Mouse (Mus musculus): ENCODE data around the gene Slc9b1.

The Slc9b1 gene

DNA sequence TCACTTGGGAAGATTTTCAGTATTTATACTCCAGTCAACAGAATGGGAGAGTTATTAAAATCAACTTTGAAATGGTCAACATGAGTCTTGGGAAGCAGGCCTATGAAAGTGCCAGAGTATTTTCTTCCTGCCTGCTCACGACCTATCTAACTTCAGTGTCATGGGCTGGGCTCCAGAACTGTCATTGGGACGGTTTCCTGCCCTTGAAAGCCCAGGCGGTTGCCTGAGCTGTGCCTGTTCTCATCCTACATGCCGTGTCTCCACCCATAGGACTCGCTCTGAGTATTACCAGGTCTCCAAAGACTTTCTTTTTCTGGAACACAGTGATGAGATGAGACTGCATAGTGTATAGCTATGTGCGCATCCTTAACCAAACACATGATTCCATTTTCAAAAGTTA, 45.4 kb downstream of the Slc9b1 start:
- no peak for DNase-seq (ENCODE audit: low spot score)

DNA sequence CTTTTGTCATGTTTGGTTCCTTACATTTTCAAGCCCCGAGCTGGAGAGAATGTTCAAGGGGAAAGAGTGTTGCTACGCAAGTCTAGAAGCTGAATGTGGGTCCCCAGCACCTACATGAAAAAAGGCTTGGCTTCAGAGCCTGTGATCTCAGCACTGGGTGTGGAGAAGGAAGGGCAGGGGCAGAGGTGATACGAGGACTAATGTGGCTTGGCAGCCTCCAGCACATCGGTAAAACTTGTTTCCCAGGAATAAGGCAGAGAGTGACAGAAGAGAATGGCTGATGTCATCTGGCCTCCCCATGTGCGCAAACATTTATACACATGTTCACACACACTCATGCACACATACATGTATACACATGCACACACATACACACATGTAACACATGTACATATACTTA, 47.3 kb downstream of the Slc9b1 start:
- DNase-seq (ENCODE audit: low spot score): no peak

DNA sequence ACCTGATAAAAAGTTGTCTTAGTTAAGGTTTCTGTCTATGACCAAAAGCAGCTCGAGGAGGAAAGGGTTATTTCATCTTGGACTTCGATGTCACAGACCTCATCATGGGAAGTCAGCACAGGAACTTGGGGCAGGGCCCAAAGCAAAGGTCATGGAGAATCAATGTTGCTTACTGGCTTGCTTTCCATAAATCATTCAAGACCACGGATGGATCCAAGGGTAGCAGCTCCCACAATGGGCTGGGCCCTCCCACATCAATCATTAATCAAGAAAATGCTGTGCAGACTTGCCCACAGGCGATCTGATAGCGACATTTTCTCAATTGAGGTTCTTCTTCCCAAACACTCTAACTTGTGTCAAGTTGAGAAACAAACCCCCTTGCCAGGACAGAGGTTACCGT, 48.3 kb downstream of the Slc9b1 start:
- no peak for DNase-seq (ENCODE audit: low spot score)

DNA sequence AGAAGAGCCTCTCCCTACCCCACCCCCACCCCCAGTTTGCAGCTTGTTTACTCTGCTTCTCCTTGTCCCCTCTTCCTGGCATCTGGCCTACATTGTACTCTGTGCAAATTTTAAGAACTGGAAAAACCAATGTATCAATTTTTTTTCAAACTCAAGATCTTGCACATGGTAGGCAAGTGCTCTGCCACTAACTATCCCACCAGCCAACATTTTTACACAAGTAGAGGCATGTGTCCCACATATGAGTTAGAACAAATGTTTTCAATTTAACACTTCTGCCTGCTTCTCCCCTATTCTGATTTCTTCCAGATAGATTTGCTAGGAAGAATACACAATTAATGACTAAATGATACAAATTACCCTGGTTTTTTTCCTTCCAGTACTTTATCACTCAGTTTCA, 49.3 kb downstream of the Slc9b1 start:
- no peak for DNase-seq (ENCODE audit: low spot score)

DNA sequence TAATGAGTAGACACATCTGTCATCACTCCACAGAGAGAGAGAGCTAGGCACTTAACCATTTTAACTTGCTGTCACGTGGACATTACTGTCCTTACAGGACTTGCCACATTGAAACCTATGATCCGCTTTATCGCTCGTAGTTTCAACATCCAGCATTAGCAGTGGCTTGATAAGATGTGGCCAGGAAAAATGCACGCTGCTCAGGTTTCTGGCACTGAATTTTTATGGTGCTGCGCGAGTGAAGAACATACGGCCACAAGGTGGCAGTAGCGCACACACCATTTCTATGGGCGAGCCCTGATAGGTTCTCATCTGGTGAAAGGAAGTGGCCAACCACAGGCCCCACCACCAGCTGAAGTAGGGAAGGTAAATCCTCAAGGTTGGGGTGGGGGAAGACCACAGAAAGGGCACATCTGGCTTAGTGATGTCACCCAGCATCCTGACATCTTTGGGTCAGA, 54.4 kb downstream of the Slc9b1 start:
- DNase-seq (ENCODE audit: low spot score): peak; percentile 57

DNA sequence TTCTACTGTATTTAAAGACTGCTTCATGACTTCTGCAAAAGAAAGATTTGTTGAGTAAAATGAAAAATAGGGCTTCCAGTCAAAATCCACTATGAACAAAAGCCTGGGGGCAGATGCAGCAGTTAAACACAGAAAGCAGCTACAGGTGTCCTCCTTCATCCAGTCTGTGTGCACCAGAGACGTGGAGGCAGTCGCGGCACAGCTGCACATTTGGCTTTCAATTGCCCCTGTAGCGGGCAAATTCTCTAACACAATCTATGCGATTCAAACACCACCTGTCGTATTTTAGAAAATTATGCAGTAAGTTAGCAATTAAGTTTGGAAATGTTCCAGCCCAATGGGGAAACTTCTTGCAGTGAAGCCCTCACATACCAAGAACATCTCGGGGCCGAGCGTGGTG, 55.4 kb downstream of the Slc9b1 start:
- DNase-seq (ENCODE audit: low spot score): no peak

DNA sequence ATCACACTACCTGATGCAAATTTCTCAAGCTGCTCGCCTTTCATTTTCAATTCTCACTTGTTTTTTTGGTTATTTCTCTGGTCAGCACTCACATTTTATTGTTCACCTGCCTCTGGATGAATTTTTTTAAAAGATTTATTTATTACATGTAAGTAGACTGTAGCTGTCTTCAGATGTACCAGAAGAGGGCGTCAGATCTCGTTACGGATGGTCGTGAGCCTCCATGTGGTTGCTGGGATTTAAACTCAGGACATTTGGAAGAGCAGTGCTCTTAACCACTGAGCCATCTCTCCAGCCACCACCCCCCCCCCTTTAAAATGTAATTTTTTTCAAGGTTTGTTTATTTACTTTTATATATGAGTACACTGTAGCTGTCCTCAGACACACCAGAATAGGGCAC, 56.0 kb downstream of the Slc9b1 start:
- no peak for DNase-seq (ENCODE audit: low spot score)

DNA sequence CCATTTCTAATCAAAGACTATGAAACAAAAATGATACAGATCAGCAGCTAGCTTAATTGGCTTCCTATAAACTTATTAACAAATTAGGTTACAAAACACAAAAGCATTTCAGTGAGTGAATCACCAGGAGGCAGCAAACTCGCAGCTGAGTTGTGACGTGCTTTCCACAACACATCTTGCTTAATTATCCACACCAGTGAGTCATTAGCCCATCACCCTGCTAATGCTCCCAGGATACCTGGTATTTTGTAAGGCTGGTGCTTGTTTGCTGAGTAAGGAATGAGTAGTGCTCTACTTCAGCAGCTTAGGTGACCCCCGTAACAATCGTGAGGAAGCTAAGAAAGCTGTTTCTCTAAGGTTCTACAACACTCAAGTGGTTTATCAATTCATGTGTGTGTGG, 56.8 kb downstream of the Slc9b1 start:
- DNase-seq (ENCODE audit: low spot score): no peak

DNA sequence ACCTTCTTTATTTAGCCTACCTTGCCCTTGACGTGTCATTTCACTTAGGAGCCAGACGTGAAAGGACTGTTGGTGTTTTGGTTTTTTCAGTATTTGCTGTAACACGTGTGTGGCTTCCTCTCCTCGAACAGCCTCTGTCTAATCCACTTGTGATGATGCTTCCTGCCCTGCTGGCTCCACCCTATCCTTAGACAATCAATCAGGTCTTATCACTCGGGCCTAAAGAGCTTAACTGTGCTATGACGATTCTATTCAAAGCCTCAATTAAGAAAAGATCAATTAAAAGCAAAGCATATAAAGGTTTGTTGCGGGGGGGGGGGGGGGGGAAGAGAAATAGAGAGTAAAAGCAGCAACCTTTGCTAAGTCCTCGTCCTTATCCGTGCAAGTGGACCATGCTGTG, 59.5 kb downstream of the Slc9b1 start:
- no peak for DNase-seq (ENCODE audit: low spot score)

DNA sequence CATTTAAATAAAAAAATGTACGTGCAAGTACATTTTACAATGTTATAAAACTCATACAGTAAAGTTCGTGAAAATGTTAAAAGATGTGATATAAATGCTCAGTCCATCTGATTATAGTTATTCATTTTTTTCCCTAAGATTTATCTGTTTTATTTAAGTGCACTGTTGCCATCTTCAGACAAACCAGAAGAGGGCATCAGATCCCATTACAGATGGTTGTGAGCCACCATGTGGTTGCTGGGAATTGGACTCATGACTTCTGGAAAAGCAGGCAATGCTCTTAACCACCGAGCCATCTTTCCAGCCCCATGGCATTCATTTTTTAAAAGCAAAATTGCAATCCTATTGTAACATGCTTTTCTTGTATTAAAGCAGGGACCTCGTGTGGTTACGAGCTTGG, 61.4 kb downstream of the Slc9b1 start:
- DNase-seq (ENCODE audit: low spot score): no peak

DNA sequence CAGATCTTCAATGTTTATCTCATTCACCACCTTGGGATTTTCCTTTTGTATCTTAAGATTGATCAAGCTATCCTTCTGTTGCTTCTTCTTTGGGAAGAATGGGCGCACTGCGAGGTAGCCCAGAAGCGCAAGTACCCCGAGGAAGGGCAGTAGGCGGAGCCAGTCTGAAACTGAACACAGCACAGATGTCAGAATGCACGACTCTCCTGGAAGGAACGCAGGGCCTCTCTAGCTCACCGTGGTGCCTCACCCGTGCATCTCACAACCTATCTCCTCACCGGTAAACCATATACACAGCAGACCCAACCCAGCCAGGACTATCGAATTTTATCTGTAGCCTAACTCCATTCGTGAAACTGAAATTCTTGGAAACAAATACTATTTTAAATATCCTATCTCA, 63.2 kb downstream of the Slc9b1 start:
- DNase-seq (ENCODE audit: low spot score): no peak

DNA sequence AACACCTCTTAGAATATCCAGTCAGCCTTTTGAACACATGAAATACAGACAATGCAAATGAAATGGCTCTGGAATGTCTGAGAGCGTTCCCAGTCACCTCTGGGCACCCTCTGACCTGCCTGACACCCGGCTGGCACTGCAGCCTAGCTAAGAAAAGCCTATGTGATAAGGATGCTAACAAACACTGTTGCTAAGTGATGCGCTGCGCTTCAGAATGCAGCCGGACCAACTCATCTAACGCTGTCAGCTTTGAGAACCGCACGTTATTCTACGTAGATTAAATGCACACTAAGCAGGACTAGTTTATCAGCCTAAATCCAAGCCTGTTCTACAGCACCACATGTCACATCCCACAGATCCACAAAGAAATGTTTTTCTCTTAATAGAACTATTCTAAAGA, 64.0 kb downstream of the Slc9b1 start:
- DNase-seq (ENCODE audit: low spot score): no peak

DNA sequence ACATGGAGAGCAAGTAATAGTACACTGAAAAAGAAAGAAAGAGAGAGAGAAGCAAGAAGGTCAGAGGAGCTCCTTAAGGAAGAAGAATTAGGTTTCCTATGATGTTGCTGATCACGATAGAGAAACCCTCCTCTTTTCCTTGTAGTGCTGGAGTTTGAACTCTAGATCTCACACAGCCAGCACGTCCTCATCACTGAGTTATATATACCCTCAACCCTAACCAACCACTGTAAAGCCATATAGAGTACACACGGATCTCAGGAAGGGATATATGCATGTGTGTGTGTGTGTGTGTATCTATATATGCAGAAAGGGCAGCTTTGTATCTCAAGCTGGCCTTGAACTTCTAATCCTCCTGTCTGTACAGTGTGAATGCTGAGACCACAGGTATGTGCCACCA, 69.4 kb downstream of the Slc9b1 start:
- DNase-seq (ENCODE audit: low spot score): no peak

DNA sequence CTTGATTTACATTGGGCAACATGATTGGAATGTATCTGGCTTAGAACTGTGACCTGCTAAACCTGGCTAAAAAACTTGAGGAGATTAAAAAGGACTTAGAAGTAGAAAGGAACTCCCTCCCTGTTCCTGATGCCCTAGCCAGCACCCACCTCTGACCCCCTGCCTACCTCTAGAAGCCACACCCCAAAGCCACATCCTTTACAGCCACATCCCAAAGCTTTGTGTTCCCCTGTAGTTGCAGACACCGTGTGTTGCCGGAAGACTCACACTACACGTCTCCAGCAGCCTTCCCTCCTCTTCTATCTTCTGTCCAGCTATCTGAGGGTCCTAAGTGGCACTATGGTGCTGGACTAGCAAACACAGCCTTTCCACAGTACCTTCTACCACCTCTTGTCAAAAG, 70.0 kb downstream of the Slc9b1 start:
- DNase-seq (ENCODE audit: low spot score): no peak

DNA sequence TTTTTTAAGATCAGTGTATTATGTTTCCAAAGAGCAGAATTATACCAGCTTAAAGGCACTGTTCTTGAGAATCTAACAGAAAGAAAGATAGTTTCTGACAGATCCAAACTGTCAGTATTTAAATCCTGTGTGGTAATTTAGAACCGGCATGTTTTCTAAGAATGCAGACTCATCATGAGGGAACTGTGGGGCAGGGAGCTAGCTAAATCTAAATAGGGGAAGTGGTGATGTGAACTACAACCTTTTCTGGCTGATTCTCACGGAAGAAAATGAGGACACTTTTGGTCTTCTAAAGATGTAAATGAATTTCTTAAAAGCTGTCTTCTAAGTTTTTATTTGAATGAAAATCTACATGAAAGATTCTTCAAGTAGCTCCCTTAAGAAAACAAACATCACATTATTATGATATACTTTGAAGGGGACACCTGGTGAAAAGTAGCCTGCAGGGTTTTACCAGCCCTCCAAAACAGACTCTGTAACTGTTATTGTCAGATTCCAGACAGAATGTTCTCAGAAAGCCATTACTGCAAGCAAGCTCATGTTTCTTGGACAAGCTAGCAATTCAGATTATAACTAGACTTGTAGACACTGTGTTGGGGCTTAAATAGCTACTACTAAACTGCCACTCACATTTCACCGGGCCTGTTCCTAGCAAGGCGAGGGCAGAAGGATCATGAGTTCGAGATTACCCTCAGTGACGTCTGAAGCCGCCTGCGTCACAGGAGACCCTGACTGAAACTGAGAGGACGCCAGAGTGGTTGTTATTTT, 72.9 kb downstream of the Slc9b1 start:
- no peak for DNase-seq (ENCODE audit: low spot score)

DNA sequence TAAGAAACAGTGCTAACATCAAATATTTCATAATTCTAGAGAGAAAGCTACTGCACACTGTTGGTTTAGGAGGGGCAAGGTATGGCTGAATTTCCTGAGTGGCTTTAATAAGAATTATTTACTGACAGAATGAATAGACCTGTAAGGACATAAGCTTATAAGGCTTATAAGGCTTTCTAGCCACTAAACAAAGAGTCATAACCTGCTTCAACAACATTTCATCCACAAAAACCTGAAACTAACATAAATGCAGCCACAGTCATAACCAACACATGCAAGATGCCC, 73.4 kb downstream of the Slc9b1 start:
- no peak for DNase-seq (ENCODE audit: low spot score)

DNA sequence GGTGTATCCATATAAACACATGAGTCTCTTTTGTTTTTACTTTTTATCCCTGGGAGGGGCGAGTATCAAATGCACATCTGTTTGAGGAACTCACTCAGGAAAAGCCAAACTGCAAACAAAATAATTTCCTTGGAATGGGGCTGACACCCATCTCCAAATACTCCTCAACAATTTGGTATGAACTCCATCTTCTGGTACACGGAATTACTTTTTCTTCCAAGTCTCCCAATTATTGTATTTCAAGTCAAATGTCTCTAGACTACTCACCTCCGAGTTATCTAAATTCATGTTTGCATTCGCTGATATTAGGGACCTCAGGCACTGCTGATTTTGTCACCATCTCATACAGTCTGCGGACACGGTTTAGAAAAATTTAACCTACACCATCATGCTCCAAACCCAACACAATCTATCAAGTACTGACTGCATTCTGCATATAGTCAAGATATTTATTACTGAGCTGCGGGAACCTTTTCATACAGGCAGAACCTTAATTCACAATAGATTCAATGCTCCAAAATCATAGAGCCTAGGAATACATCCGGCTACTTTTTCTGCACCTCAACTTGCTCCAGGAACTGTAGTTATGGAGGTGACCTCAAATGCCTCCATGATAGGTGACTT, 74.5 kb downstream of the Slc9b1 start:
- DNase-seq (ENCODE audit: low spot score): no peak

DNA sequence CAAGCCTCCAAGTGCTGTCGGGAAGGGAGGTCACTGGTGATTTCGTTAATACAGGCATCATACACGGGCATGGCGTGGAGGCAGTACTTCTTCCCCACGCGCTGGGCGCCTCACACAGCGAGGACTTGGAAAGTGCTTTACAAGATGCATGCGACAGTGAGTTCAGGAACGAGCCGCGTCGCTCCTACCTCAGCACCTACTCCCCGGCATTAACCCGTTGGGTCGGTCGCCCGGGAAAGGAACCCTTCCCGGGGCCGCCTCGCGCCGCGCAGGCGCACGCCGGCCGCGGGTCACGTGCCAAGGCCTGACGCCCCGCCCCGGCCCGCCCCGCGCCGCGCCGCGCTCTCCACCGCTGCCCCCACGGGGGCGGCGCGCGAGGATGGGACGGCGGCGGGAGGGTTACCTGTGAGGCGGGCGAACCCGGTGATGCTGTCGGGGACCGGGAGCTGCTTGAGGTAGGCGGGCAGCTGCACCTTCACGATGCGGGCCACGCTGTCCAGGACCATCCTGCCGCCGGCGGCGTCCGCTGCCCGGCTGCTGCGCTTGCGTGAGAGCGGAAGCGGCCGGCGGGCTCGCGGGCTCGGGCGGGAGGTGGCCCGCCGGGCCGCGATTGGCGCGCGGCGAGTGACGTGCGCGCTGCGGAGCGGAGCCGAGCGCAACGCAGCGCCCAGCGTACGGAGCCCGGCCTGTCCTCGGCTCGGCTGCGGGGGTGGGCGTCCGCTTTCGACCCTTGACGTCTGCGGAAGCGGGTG, 75.2 kb downstream of the Slc9b1 start:
- DNase-seq (ENCODE audit: low spot score): peak; percentile 68

DNA sequence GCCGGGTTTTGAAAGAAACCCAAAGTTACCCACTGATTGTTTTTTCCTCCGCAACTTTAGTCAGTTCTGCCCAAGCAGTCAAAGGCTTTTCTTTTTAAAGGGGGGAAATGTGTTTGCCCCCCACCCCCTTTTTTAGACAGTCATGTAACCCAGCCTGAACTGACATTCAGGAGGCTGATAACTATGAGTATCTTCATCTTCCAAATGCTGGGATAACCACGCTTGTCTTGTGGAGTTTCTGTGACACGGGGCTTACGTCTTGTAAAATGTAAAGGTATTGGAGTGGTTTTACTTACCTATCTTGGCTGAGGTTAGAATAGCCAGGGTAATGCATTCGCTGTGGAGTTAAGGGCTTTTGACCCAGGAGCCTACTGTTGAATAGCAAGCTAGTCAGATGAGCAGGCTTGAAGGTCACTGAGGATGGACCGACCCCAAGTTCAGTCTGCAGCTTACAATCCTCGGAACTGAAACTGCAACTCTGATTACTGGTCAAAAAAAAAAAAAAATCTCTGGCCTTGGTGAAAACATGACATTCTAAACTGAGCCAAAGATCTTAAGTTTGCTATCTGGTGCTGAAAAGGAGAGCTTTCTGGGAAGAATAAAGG, 75.9 kb downstream of the Slc9b1 start, which contains the start of gene Cisd2:
TSS of gene Cisd2 (minus strand) at position 318 of the 605 bp plus-strand sequence.
- DNase-seq (ENCODE audit: low spot score): no peak

DNA sequence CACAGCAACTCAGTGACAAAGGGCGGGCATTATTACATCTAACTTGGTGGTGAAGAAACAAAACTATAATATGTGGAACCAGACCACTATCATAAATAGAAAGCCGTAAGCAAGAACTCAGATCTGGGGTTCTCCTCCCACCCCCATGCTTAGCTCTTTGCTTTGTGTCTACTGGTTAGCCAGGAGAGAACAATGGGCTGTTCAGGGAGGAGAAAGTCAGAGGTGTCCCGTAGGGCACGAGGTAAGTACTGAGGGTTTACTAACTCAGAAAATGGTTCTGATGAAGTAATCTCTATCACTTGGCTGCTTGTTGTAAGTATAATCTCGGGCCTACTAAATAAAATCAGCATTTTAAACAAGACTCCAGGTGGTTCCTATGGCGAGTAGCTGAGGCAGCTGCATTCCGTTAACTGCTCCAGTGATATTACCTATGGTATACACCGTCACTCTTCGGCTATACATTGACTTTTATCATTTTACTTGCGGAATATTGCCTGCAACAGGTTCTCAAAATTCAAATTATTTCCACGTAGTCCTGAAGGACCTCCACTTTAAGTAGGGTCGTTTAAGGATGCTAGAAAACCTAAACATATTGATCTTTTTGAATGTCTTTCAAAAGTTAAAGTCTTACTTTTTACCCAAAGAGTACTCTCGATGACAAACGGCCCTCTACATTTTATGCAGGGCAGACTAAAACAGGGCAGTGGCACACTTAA, 89.2 kb downstream of the Slc9b1 start:
- DNase-seq (ENCODE audit: low spot score): no peak

DNA sequence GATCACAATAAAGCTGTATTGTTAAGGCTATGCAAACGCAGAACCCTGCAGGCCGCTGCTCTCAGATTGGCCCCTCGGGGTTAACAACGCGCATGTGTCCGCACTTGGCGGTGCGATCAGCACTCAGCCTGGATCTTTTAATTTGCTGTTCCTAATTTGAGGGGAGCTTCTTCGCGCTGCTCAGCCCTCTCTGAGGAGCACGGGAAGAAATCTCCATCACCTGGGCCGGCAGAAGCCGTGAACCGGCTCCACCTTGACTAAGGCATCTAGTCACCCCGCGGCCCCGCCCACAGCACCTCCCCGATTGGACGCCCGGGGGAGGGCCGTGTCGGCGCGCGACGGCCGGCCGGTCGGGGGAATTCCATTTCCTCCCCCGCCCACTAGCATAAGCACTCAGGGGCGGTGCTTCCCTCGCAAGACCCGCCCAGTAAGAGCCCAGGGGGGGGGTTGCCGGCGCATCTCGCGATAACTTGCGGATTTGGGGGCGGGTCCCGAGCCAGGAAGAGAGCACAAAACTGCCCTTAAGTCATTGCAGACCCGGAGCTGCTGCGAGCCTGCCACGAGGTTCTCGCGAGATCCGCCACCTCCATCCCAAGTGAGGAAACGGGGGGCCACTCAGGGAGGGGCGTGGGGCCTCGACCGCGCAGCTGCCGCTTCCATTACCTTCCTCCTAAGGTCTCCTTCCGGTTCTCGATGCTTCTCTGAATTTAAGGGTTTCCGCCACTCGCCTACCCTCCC, 90.1 kb downstream of the Slc9b1 start, which contains the start of gene Ube2d3:
TSS of gene Ube2d3 (plus strand) at position 392 of the 738 bp plus-strand sequence.
- DNase-seq (ENCODE audit: low spot score): peak; percentile 99

Data from left cerebral cortex, adult 11 months (tissue).